Mouse (Mus musculus) testis, adult 2 months (tissue): Measurements from ENCODE around the gene Car12.

Source experiments
- CTCF ChIP-seq: fragments of 200-500 bp; IDR thresholded peaks from 2 replicates; pipeline ENCODE4 v1.5.1; 2012; ENCODE audit warnings: low read depth, mild to moderate bottlenecking, inconsistent platforms, low read length, moderate library complexity; ENCODE audit not compliant: control insufficient read depth, insufficient read depth, insufficient replicate concordance
- POLR2A ChIP-seq: fragments of 200-500 bp; IDR thresholded peaks from 2 replicates; pipeline ENCODE4 v1.6.1; 2012; ENCODE audit warnings: low read depth, mild to moderate bottlenecking, inconsistent platforms, low read length, moderate library complexity; ENCODE audit not compliant: control insufficient read depth

DNA sequence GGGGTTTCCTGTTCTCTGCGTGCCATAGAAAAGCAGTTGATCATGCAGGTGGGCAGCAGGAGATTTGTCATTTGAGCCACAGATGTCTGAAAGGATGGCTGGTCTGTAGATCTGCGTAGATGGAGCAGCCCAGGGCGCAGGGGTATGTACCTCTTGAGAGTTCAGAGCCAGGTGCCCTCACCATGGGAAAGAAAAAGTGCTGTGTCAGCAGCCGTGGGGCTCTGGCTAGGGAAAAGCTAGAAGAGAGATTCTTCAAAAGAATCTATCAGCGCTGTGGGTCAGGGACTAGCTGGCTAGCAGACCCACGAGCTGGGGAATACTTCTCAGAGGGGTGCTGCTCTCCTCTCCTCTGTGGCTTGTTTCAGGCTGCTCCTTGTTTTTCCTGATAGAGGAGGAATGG is 27.8 kb upstream of the Car12 start:
- TF ChIP-seq POLR2A: no peak
- no peak for TF ChIP-seq CTCF
